Mouse (Mus musculus) embryonic fibroblast, embryonic 13.5 days (primary cell): ENCODE measurements at regions not wholly inside any gene's neighbourhood (a gene's known extent, or its start where the extent isn't known, plus 50 kb on each side); places are given as distances from the start of the nearest gene placed in this dataset.

Source experiments
- CTCF ChIP-seq: IDR thresholded peaks from 2 replicates; pipeline ENCODE4 v1.5.1; 2011; ENCODE audit warnings: mild to moderate bottlenecking, control low read depth, low read length, moderate library complexity, borderline replicate concordance; ENCODE audit not compliant: insufficient read depth
- POLR2A ChIP-seq: IDR thresholded peaks from 2 replicates; pipeline ENCODE4 v1.6.1; 2011; ENCODE audit warnings: low read depth, mild to moderate bottlenecking, control low read depth, low read length, moderate library complexity

DNA sequence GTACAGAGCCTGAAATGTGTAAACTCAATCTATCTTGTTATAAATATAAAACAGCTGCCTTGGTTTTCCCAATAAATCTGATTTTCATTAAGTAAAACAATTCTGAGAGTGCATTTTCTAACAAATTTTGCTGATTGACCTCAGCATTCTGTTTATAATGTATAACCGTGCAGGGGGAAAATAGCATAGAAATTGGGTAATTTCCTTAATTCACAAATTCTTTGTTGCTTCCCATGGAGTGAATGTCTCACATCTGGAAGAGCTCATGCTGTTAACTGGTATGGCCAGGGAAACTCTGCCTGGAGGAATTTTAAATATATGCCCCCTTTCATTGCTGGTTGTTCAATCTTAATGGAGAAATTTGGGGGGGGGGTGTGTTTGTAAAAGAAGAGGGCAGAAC lies 317.4 kb upstream of the Thbs1 start:
- TF ChIP-seq CTCF (no peak), POLR2A (no peak)
